Mouse (Mus musculus) Patski (cell line): ENCODE measurements around the gene Scaf1. TPM values are rescaled to one million over a fixed set of nuclear protein-coding genes. Genes with fewer than 3 reads are reported as not detected.

Experiments
- ATAC-seq: fragments of 100-300 bp; one replicate; pipeline ENCODE4 v1.8.0; 2021
- CTCF ChIA-PET: fragments of 350-600 bp; sonication (Branson Sonifier 250); formaldehyde crosslinking; loops from one replicate; lab custom pipeline; 2022; ENCODE audit warnings: inconsistent platforms; lab: Charles Lee
- POLR2A ChIA-PET: fragments of 350-600 bp; sonication (Branson Sonifier 250); formaldehyde crosslinking; loops from one replicate; lab custom pipeline; 2022; ENCODE audit warnings: antibody characterized with exemption, inconsistent platforms; lab: Charles Lee
- DNase-seq: peaks from one replicate; pipeline ENCODE4 v3.0.0-alpha.2; 2011; ENCODE audit warnings: low read depth, low spot score
- H3K27me3 ChIP-seq: fragments of 371-371 bp; one replicate; pipeline ENCODE4 v1.5.1; 2021
- CTCF ChIP-seq: fragments of 100-300 bp; IDR thresholded peaks from one replicate; pipeline ENCODE4 v1.5.1; 2021
- in situ Hi-C: fragments of 300-500 bp; cut with MboI; formaldehyde crosslinking; loops from 3 replicates; pipeline ENCODE4 v1.11.1; 2018; ENCODE audit warnings: low pct_unique_long_range_greater_than_20kb, mixed read lengths
- polyA plus RNA-seq: library from polyadenylated mRNA; unstranded; gene quantifications from one replicate; pipeline ENCODE4 v1.2.3, GENCODE M21; 2021

Scaf1 gene
- polyA plus RNA-seq, 1 experiment from 2014 or later: 80.3 TPM

DNA sequence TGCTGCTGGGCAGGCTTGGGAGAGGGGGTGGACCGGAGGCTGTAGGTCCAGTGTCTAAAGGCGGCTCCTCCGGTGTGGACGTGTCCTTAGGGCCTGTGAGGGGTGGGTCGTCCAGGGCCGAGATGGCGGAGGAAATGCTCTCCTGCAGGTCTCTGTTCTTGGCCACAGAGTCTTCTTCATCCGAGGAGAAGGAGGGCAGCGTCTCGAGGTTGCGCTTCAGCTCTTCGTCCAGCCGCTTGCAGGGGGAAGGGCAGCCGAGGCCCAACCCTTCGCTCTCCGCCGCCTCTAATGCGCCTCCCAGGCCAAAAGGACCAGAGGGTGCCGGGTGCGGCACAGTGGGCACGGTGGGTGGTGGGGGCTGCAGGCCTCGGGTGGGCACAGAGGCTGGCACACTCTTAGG lies 29.6 kb upstream of the Scaf1 start:
- ATAC-seq: no peak
- CTCF ChIA-PET: no interaction called here
- POLR2A ChIA-PET: no interaction called here

GRCm38 (mm10) chr7:45043307-45043706 lies 27.1 kb upstream of the Scaf1 start:
- no peak for TF ChIP-seq CTCF
- POLR2A ChIA-PET: no interaction called here
- in situ Hi-C loops: no loop called here
- no peak for ATAC-seq
- CTCF ChIA-PET: interaction anchor here (1.5 kb wide), 1 partner anchor 24 kb away, joined by 3 read pairs; no protein-coding TSS in a partner anchor
- no peaks in the 10 kb centered on the region for H3K27me3 ChIP-seq
- DNase-seq: no peak

More for the DNA sequence above, 29.6 kb upstream of the Scaf1 start:
- TF ChIP-seq CTCF: no peak
- no peaks in the 10 kb centered on the region for H3K27me3 ChIP-seq
- in situ Hi-C loops: no loop called here
- no peak for DNase-seq

GRCm38 (mm10) chr7:45040851-45041250 lies 24.7 kb upstream of the Scaf1 start:
- DNase-seq (no peak), ATAC-seq (no peak)
- ChIA-PET POLR2A (no interaction called here), CTCF (interaction anchor here (1.0 kb wide), 1 partner anchor 10 kb away, joined by 4 read pairs; no protein-coding TSS in a partner anchor)
- no peaks in the 10 kb centered on the region for H3K27me3 ChIP-seq
- in situ Hi-C loops: no loop called here
- no peak for TF ChIP-seq CTCF

DNA sequence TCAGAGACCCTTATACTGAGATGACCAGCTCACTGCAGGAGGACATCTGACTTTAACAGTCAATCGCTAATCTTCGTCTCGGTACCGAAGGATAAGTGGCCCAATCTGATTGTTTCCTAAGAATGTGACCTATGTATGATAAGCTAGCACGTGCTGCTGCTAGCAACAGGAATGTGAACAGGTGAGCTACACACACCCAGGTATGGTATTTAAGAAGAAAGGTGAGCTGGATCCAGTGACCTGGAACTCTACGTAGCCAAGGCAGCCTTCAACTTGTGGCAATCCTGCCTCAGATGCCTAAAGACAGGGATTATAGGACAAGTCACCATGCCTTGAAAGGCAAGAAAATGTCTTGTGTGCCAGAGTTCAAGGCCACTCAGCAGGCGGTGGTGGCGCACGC lies 22.2 kb upstream of the Scaf1 start:
- CTCF ChIA-PET: interaction anchor here (1.0 to 2.3 kb wide), 5 partner anchors 12 to 53 kb away, joined by 3 to 9 read pairs (median 5); no protein-coding TSS in a partner anchor
- DNase-seq: no peak
- no peaks in the 10 kb centered on the region for H3K27me3 ChIP-seq
- ATAC-seq: no peak
- in situ Hi-C loops: no loop called here
- no peak for TF ChIP-seq CTCF
- POLR2A ChIA-PET: interaction anchor here (0.9 to 1.9 kb wide), 2 partner anchors 14 to 73 kb away, joined by 3 to 5 read pairs; partner anchors contain the start of gene Prr12

- POLR2A ChIA-PET: interaction anchor here (0.9 to 1.9 kb wide), 2 partner anchors 15 to 73 kb away, joined by 3 to 5 read pairs; partner anchors contain the start of gene Prr12
- no peak for TF ChIP-seq CTCF
- H3K27me3 ChIP-seq: no peaks in the 10 kb centered on the region
- CTCF ChIA-PET: interaction anchor here (1.0 to 2.3 kb wide), 5 partner anchors 11 to 52 kb away, joined by 3 to 9 read pairs (median 5); no protein-coding TSS in a partner anchor
- DNase-seq (no peak), ATAC-seq (no peak)
- in situ Hi-C loops: no loop called here
Observed at GRCm38 (mm10) chr7:45037720-45038361, 21.7 kb upstream of the Scaf1 start.

- in situ Hi-C loops: no loop called here
- CTCF ChIA-PET: no interaction called here
- TF ChIP-seq CTCF: no peak
- H3K27me3 ChIP-seq: no peaks in the 10 kb centered on the region
- DNase-seq: no peak
- POLR2A ChIA-PET: interaction anchor here (0.6 kb wide), 1 partner anchor 1549 kb away, joined by 4 read pairs; no protein-coding TSS in a partner anchor
- ATAC-seq: no peak
Observed at GRCm38 (mm10) chr7:45036702-45037101, 20.5 kb upstream of the Scaf1 start.

GRCm38 (mm10) chr7:45035631-45036030 lies 19.5 kb upstream of the Scaf1 start:
- no peak for DNase-seq
- in situ Hi-C loops: no loop called here
- no peaks in the 10 kb centered on the region for H3K27me3 ChIP-seq
- ATAC-seq: no peak
- POLR2A ChIA-PET: interaction anchor here (0.7 to 0.8 kb wide), 2 partner anchors 17 to 18 kb away, joined by 3 read pairs; partner anchors contain the start of gene Prr12
- CTCF ChIA-PET: interaction anchor here (0.6 kb wide), 1 partner anchor 8 kb away, joined by 3 read pairs; no protein-coding TSS in a partner anchor
- no peak for TF ChIP-seq CTCF

GRCm38 (mm10) chr7:45033722-45034359 lies 17.7 kb upstream of the Scaf1 start:
- no peak for DNase-seq
- TF ChIP-seq CTCF: no peak
- ATAC-seq: no peak
- CTCF ChIA-PET: no interaction called here
- no peaks in the 10 kb centered on the region for H3K27me3 ChIP-seq
- in situ Hi-C loops: no loop called here
- POLR2A ChIA-PET: no interaction called here

DNA sequence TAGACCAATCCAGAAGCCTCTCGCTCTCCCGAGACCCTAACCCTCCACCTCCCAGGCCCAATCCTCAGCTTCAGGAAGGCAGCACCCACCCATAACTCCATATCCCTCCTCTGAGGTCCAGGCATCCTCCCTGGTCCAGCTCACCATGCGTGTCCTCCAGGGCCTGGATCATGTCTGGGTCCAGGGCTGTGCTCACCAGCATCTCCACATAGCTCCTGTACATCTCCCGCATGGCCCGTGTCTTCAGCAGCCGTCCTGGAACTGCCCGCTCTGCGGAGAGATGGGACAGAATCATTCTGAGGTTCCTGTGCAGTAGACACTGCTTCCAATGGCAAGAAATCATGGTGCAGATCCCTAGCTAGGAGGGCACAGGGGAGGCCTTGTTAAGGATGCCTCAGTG lies 14.7 kb upstream of the Scaf1 start:
- CTCF ChIA-PET: interaction anchor here (1.1 to 1.3 kb wide), 2 partner anchors 10 to 14 kb away, joined by 3 to 4 read pairs; no protein-coding TSS in a partner anchor

DNA sequence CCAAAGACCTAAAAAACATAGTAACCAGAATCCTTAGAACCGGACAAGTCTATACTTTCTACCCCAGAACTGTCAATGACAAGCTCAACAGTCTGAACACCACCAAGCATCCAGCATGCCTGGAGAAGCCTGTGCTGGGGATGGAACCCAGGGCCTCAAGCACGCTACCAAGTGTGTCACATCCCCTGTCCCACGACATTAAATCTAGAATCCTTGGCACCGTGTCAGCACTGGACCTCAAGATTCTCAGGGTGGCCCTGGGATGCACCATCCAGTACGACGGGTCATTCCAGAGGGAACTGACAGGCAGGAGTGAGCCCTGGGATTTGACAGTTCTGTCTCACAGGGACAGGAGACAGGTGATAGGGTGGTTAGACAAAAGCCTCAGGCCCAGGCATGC lies 13.8 kb upstream of the Scaf1 start:
- ChIA-PET POLR2A (interaction anchor here (1.2 kb wide), 1 partner anchor 18 kb away, joined by 3 read pairs; no protein-coding TSS in a partner anchor), CTCF (interaction anchor here (1.1 to 2.7 kb wide), 4 partner anchors 10 to 29 kb away, joined by 3 to 8 read pairs (median 4); partner anchors contain the start of gene Rras)
- no peaks in the 10 kb centered on the region for H3K27me3 ChIP-seq
- in situ Hi-C loops: no loop called here
- TF ChIP-seq CTCF: no peak
- ATAC-seq (no peak), DNase-seq (no peak)

More for the DNA sequence above, 14.7 kb upstream of the Scaf1 start:
- POLR2A ChIA-PET: interaction anchor here (1.2 kb wide), 1 partner anchor 17 kb away, joined by 3 read pairs; no protein-coding TSS in a partner anchor
- no peak for TF ChIP-seq CTCF
- in situ Hi-C loops: no loop called here
- ATAC-seq: no peak
- H3K27me3 ChIP-seq: no peaks in the 10 kb centered on the region
- DNase-seq: no peak
